Mouse (Mus musculus) CH12.LX (cell line): ENCODE measurements around the gene Calcb. TPM values are rescaled to one million over a fixed set of nuclear protein-coding genes. Genes with fewer than 3 reads are reported as not detected.

Experiments used
- DNase-seq: peaks from one replicate; pipeline ENCODE4 v3.0.0-alpha.2; 2013; ENCODE audit errors: extremely low read depth
- H3K27ac ChIP-seq: 2 replicates; pipeline ENCODE4 v1.5.1; 2012; ENCODE audit warnings: low read depth, mild to moderate bottlenecking, control low read depth, moderate library complexity; ENCODE audit not compliant: insufficient read depth
- H3K27me3 ChIP-seq: replicated peaks from 2 replicates; pipeline ENCODE3; 2012; ENCODE audit warnings: inconsistent platforms
- H3K36me3 ChIP-seq, 2 experiments: replicated peaks in 1 of 2; 2 replicates each; pipeline versions ENCODE3 to v1.6.1; 2012; ENCODE audit warnings: inconsistent platforms in 1 of 2, low read length in 1 of 2, mild to moderate bottlenecking in 1 of 2, mixed read lengths in 1 of 2, moderate library complexity in 1 of 2; ENCODE audit not compliant: control insufficient read depth in 1 of 2, insufficient read depth in 1 of 2
- H3K4me1 ChIP-seq, 2 experiments: 2 replicates each; pipeline ENCODE4 v1.6.1; 2012; ENCODE audit warnings: inconsistent platforms in 1 of 2, moderate library complexity in 1 of 2; ENCODE audit not compliant: insufficient read depth in 2 of 2, control insufficient read depth in 1 of 2
- H3K4me2 ChIP-seq: 2 replicates; pipeline ENCODE4 v1.6.1; 2012; ENCODE audit warnings: low read depth, mild to moderate bottlenecking, control low read depth; ENCODE audit not compliant: poor library complexity, insufficient read depth, severe bottlenecking
- H3K4me3 ChIP-seq, 3 experiments: fragments of 150-350 bp in 1 of 3; sonication (generic) in 1 of 3; replicated peaks in 1 of 3; 2 replicates each; pipeline versions ENCODE3 to v1.5.1; 2011 to 2012; ENCODE audit warnings: low read depth in 2 of 3, low read length in 2 of 3, mild to moderate bottlenecking in 2 of 3, moderate library complexity in 2 of 3, control low read depth in 1 of 3, improper control_type of control experiment in 1 of 3, inconsistent platforms in 1 of 3, mixed read lengths in 1 of 3; ENCODE audit not compliant: poor library complexity in 1 of 3
- H3K79me2 ChIP-seq: replicated peaks from 2 replicates; pipeline ENCODE4 v1.6.1; 2012; ENCODE audit warnings: mild to moderate bottlenecking, moderate library complexity; ENCODE audit not compliant: control insufficient read depth, poor library complexity, insufficient read depth, severe bottlenecking; ENCODE audit errors: extremely low read depth
- H3K9ac ChIP-seq: 2 replicates; pipeline ENCODE4 v1.6.1; 2012; ENCODE audit warnings: low read depth, mild to moderate bottlenecking, control low read depth, moderate library complexity; ENCODE audit not compliant: insufficient read depth
- H3K9me3 ChIP-seq: replicated peaks from 2 replicates; pipeline ENCODE3; 2012; ENCODE audit warnings: low read length, inconsistent platforms, mixed read lengths
- CHD1 ChIP-seq: IDR thresholded peaks from 2 replicates; pipeline ENCODE4 v1.6.1; 2012; ENCODE audit warnings: low read depth, low read length, improper control_type of control experiment, inconsistent platforms
- CHD2 ChIP-seq: IDR thresholded peaks from 2 replicates; pipeline ENCODE4 v1.6.1; 2011; ENCODE audit warnings: low read length, improper control_type of control experiment
- E2F4 ChIP-seq: IDR thresholded peaks from 2 replicates; pipeline ENCODE4 v1.6.1; 2011; ENCODE audit warnings: low read depth, low read length, improper control_type of control experiment; ENCODE audit not compliant: insufficient replicate concordance
- ETS1 ChIP-seq: conservative IDR thresholded peaks from 2 replicates; pipeline ENCODE4 v1.6.1; 2012; ENCODE audit warnings: low read depth, mild to moderate bottlenecking, inconsistent platforms, low read length, improper control_type of control experiment, moderate library complexity
- GABPA ChIP-seq: IDR thresholded peaks from 2 replicates; pipeline ENCODE4 v1.6.1; 2012; ENCODE audit warnings: low read depth, low read length, improper control_type of control experiment, inconsistent platforms; ENCODE audit not compliant: insufficient replicate concordance
- IRF4 ChIP-seq: IDR thresholded peaks from 2 replicates; pipeline ENCODE4 v1.6.1; 2014; ENCODE audit warnings: low read depth, mild to moderate bottlenecking, inconsistent platforms, low read length, improper control_type of control experiment
- MAFK ChIP-seq: IDR thresholded peaks from 2 replicates; pipeline ENCODE4 v1.6.1; 2011; ENCODE audit warnings: low read length, improper control_type of control experiment; ENCODE audit not compliant: insufficient replicate concordance
- MAX ChIP-seq: IDR thresholded peaks from 2 replicates; pipeline ENCODE4 v1.6.1; 2011; ENCODE audit warnings: low read length, improper control_type of control experiment
- MAZ ChIP-seq: IDR thresholded peaks from 2 replicates; pipeline ENCODE4 v1.6.1; 2012; ENCODE audit warnings: low read depth, mild to moderate bottlenecking, inconsistent platforms, low read length, improper control_type of control experiment, moderate library complexity
- MEF2A ChIP-seq: IDR thresholded peaks from 2 replicates; pipeline ENCODE4 v1.6.1; 2014; ENCODE audit warnings: low read depth, mild to moderate bottlenecking, inconsistent platforms, low read length, improper control_type of control experiment, borderline replicate concordance
- MYC ChIP-seq: IDR thresholded peaks from 2 replicates; pipeline ENCODE4 v1.6.1; 2011; ENCODE audit warnings: low read depth, mild to moderate bottlenecking, improper control_type of control experiment, low read length
- NRF1 ChIP-seq: IDR thresholded peaks from 2 replicates; pipeline ENCODE4 v1.6.1; 2014; ENCODE audit warnings: low read depth, mild to moderate bottlenecking, inconsistent platforms, low read length, improper control_type of control experiment, moderate library complexity
- PAX5 ChIP-seq: IDR thresholded peaks from 2 replicates; pipeline ENCODE4 v1.6.1; 2012; ENCODE audit warnings: low read length, inconsistent platforms, mixed read lengths
- RCOR1 ChIP-seq: conservative IDR thresholded peaks from 2 replicates; pipeline ENCODE4 v1.6.1; 2012; ENCODE audit warnings: low read depth, mild to moderate bottlenecking, inconsistent platforms, low read length, improper control_type of control experiment
- SMC3 ChIP-seq: IDR thresholded peaks from 2 replicates; pipeline ENCODE4 v1.6.1; 2011; ENCODE audit warnings: low read depth, low read length, improper control_type of control experiment
- TCF12 ChIP-seq: IDR thresholded peaks from 2 replicates; pipeline ENCODE4 v1.6.1; 2014; ENCODE audit warnings: low read depth, mild to moderate bottlenecking, inconsistent platforms, low read length, improper control_type of control experiment
- UBTF ChIP-seq: IDR thresholded peaks from 2 replicates; pipeline ENCODE4 v1.6.1; 2012; ENCODE audit warnings: low read depth, mild to moderate bottlenecking, inconsistent platforms, low read length, improper control_type of control experiment, moderate library complexity
- USF1 ChIP-seq: IDR thresholded peaks from 2 replicates; pipeline ENCODE4 v1.6.1; 2014; ENCODE audit warnings: low read depth, mild to moderate bottlenecking, inconsistent platforms, low read length, improper control_type of control experiment
- USF2 ChIP-seq: conservative IDR thresholded peaks from 2 replicates; pipeline ENCODE4 v1.6.1; 2011; ENCODE audit warnings: low read depth, low read length, improper control_type of control experiment
- ZKSCAN1 ChIP-seq: IDR thresholded peaks from 2 replicates; pipeline ENCODE4 v1.6.1; 2012; ENCODE audit warnings: low read depth, inconsistent platforms, low read length, improper control_type of control experiment, borderline replicate concordance
- ZNF384 ChIP-seq: IDR thresholded peaks from 2 replicates; pipeline ENCODE4 v1.6.1; 2012; ENCODE audit warnings: low read depth, low read length, improper control_type of control experiment, inconsistent platforms
- dilution Hi-C: fragments of 300-500 bp; cut with MboI; formaldehyde crosslinking; loops from 2 replicates; pipeline ENCODE4 v1.14.3; 2020; ENCODE audit warnings: low sequenced_read_pairs; ENCODE audit not compliant: extremely low pct_unique_long_range_greater_than_20kb, extremely low pct_ligation_motif_present
- in situ Hi-C: fragments of 300-500 bp; cut with MboI; formaldehyde crosslinking; loops from 3 replicates; pipeline ENCODE4 v1.14.3; 2019; ENCODE audit warnings: low sequenced_read_pairs, low pct_ligation_motif_present, low pct_unique_long_range_greater_than_20kb, mixed read lengths
- polyA plus RNA-seq: library from polyadenylated mRNA; unstranded; fragments of >175 nt; gene quantifications from 2 replicates; pipeline ENCODE4 v1.2.1, GENCODE M21; 2012; ENCODE audit warnings: low read depth; ENCODE audit not compliant: insufficient read length
- total RNA-seq, 2 experiments: library from RNA; depleted of rRNA; stranded (reverse); fragments of 300-350 nt in 1 of 2; fragments of >200 nt in 1 of 2; gene quantifications; 2 replicates each; pipeline ENCODE4 v1.2.3; 2012 to 2014

Calcb gene
- total and polyA plus RNA-seq, 3 experiments = not detected

GRCm38 (mm10) chr7:114748239-114748638 lies 29.8 kb downstream of the Calcb start:
- in situ Hi-C loops = loop anchor here (10.0 kb wide), 1 partner anchor 47 kb away; no protein-coding TSS in a partner anchor
- H3K79me2 ChIP-seq = no peaks in the 10 kb centered on the region
- H3K9me3 ChIP-seq = no peaks in the 10 kb centered on the region
- no peak overlapping the region for H3K4me3 ChIP-seq
- no peaks in the 10 kb centered on the region for H3K36me3 ChIP-seq
- H3K4me1 ChIP-seq = peaks cover 0 to 4% of the 10 kb centered on the region in 2 experiments; a peak in 2 of 4 replicates
- no peak for DNase-seq
- no peak for TF ChIP-seq MAFK
- no peak for TF ChIP-seq E2F4
- no peak for TF ChIP-seq NRF1
- no peak for TF ChIP-seq ZNF384
- no peak for TF ChIP-seq USF1
- TF ChIP-seq PAX5 = no peak
- no peak for TF ChIP-seq SMC3
- no peak for TF ChIP-seq UBTF
- no peaks in the 10 kb centered on the region for H3K27me3 ChIP-seq
- no peak overlapping the region for H3K9ac ChIP-seq
- no peak overlapping the region for H3K27ac ChIP-seq
- dilution Hi-C loops = no loop called here
- no peak overlapping the region for H3K4me2 ChIP-seq

- Histone ChIP-seq H3K9ac (no peak overlapping the region), H3K4me2 (no peak overlapping the region), H3K4me1 (peaks cover 0 to 3% of the 10 kb centered on the region in 2 experiments; a peak in 3 of 4 replicates), H3K4me3 (no peak overlapping the region), H3K79me2 (no peaks in the 10 kb centered on the region), H3K27ac (no peak overlapping the region), H3K36me3 (no peaks in the 10 kb centered on the region), H3K27me3 (no peaks in the 10 kb centered on the region), H3K9me3 (no peaks in the 10 kb centered on the region)
- dilution Hi-C loops = no loop called here
- no peak for DNase-seq
- in situ Hi-C loops = no loop called here
- no peak for TF ChIP-seq MAFK
- TF ChIP-seq UBTF = no peak
- no peak for TF ChIP-seq IRF4
- TF ChIP-seq USF1 = no peak
- no peak for TF ChIP-seq RCOR1
- TF ChIP-seq CHD2 = no peak
- TF ChIP-seq MAZ = no peak
- no peak for TF ChIP-seq MYC
- no peak for TF ChIP-seq NRF1
- no peak for TF ChIP-seq ZKSCAN1
- TF ChIP-seq TCF12 = no peak
- TF ChIP-seq CHD1 = no peak
- TF ChIP-seq MEF2A = no peak
- TF ChIP-seq ETS1 = no peak
- TF ChIP-seq USF2 = no peak
- TF ChIP-seq GABPA = no peak
- no peak for TF ChIP-seq MAX
These were observed 35.0 kb downstream of the Calcb start for GRCm38 (mm10) chr7:114753471-114753870.
